Mouse (Mus musculus): ENCODE data around the gene Rasgef1b. TPM values are rescaled to one million over a fixed set of nuclear protein-coding genes. Genes with fewer than 3 reads are reported as not detected.

The Rasgef1b gene
- total RNA-seq, 2 experiments from 2014 or later, result 0.32 to 0.52 TPM

GRCm38 (mm10) chr5:99261121-99261724 is 467.6 kb downstream of the Rasgef1b start:
- no peak for DNase-seq (ENCODE audit: low spot score)

GRCm38 (mm10) chr5:99258003-99258500 is 470.8 kb downstream of the Rasgef1b start:
- no peak for DNase-seq (ENCODE audit: low spot score)

GRCm38 (mm10) chr5:99252203-99253135 is 476.4 kb downstream of the Rasgef1b start:
- DNase-seq (ENCODE audit: low spot score), result peak; percentile 91

- no peak for DNase-seq (ENCODE audit: low spot score)
These were observed 477.3 kb downstream of the Rasgef1b start for GRCm38 (mm10) chr5:99251379-99252202.

- no peak for DNase-seq (ENCODE audit: low spot score)
These were observed 478.0 kb downstream of the Rasgef1b start for GRCm38 (mm10) chr5:99250820-99251219.

- DNase-seq (ENCODE audit: low spot score), result peak; percentile 94
These were observed 480.4 kb downstream of the Rasgef1b start for GRCm38 (mm10) chr5:99248501-99248900.

GRCm38 (mm10) chr5:99247915-99248314 is 480.9 kb downstream of the Rasgef1b start:
- DNase-seq (ENCODE audit: low spot score), result no peak

GRCm38 (mm10) chr5:99247441-99247840 is 481.4 kb downstream of the Rasgef1b start:
- DNase-seq (ENCODE audit: low spot score), result no peak

- no peak for DNase-seq (ENCODE audit: low spot score)
These were observed 481.9 kb downstream of the Rasgef1b start for GRCm38 (mm10) chr5:99246972-99247371.

GRCm38 (mm10) chr5:99241988-99242740 is 486.7 kb downstream of the Rasgef1b start:
- DNase-seq (ENCODE audit: low spot score), result no peak

GRCm38 (mm10) chr5:99240501-99240900 is 488.4 kb downstream of the Rasgef1b start:
- DNase-seq (ENCODE audit: low spot score), result no peak

GRCm38 (mm10) chr5:99239677-99240076 is 489.2 kb downstream of the Rasgef1b start:
- no peak for DNase-seq (ENCODE audit: low spot score)

GRCm38 (mm10) chr5:99238150-99238549 is 490.7 kb downstream of the Rasgef1b start:
- DNase-seq (ENCODE audit: low spot score), result no peak

- no peak for DNase-seq (ENCODE audit: low spot score)
These were observed 491.7 kb downstream of the Rasgef1b start for GRCm38 (mm10) chr5:99236888-99237752.

GRCm38 (mm10) chr5:99236431-99236830 is 492.4 kb downstream of the Rasgef1b start:
- DNase-seq (ENCODE audit: low spot score), result no peak

GRCm38 (mm10) chr5:99234275-99234674 is 494.6 kb downstream of the Rasgef1b start:
- no peak for DNase-seq (ENCODE audit: low spot score)

GRCm38 (mm10) chr5:99233176-99233575 is 495.7 kb downstream of the Rasgef1b start:
- DNase-seq (ENCODE audit: low spot score), result no peak

GRCm38 (mm10) chr5:99232410-99232809 is 496.5 kb downstream of the Rasgef1b start:
- no peak for DNase-seq (ENCODE audit: low spot score)

- no peak for DNase-seq (ENCODE audit: low spot score)
These were observed 498.4 kb downstream of the Rasgef1b start for GRCm38 (mm10) chr5:99230476-99230875.

GRCm38 (mm10) chr5:99227361-99227760 is 501.5 kb downstream of the Rasgef1b start:
- no peak for DNase-seq (ENCODE audit: low spot score)

Data from gastrocnemius, adult 18-20 months (tissue).